Mouse (Mus musculus) forebrain, embryonic 14.5 days (tissue): ENCODE measurements at regions not wholly inside any gene's neighbourhood (a gene's known extent, or its start where the extent isn't known, plus 50 kb on each side); places are given as distances from the start of the nearest gene placed in this dataset.

Source experiments
- ATAC-seq: fragments of 200-750 bp; cut with Nextera tagmentation; 2 replicates; pipeline ENCODE4 v1.8.0; 2017; ENCODE audit warnings: mild to moderate bottlenecking, moderate library complexity
- DNase-seq: peaks from one replicate; pipeline ENCODE4 v3.0.0-alpha.2; 2015; ENCODE audit warnings: low spot score
- H3K27ac ChIP-seq: fragments of 300-500 bp; sonication (generic); 2 replicates; pipeline ENCODE4 v1.5.1; 2014; ENCODE audit warnings: low read depth, mild to moderate bottlenecking, control low read depth, low read length, moderate library complexity
- H3K27me3 ChIP-seq: fragments of 300-500 bp; sonication (generic); replicated peaks from 2 replicates; pipeline ENCODE4 v1.6.1; 2014; ENCODE audit warnings: low read length, control low read depth, mixed read lengths; ENCODE audit not compliant: control insufficient read depth, insufficient read depth
- H3K36me3 ChIP-seq: fragments of 300-500 bp; sonication (generic); 2 replicates; pipeline ENCODE4 v1.6.1; 2014; ENCODE audit warnings: low read length, control low read depth; ENCODE audit not compliant: control insufficient read depth, insufficient read depth
- H3K4me1 ChIP-seq: fragments of 300-500 bp; sonication (generic); 2 replicates; pipeline ENCODE4 v1.6.1; 2014; ENCODE audit warnings: antibody characterized with exemption, low read length, control low read depth; ENCODE audit not compliant: control insufficient read depth, insufficient read depth
- H3K4me2 ChIP-seq: fragments of 300-500 bp; sonication (generic); 2 replicates; pipeline ENCODE4 v1.6.1; 2014; ENCODE audit warnings: mild to moderate bottlenecking, control low read depth, low read length
- H3K4me3 ChIP-seq: fragments of 300-500 bp; sonication (generic); 2 replicates; pipeline ENCODE4 v1.5.1; 2014; ENCODE audit warnings: low read depth, low read length, control low read depth
- H3K9ac ChIP-seq: fragments of 300-500 bp; sonication (generic); 2 replicates; pipeline ENCODE4 v1.6.1; 2014; ENCODE audit warnings: mild to moderate bottlenecking, low read length, control low read depth, moderate library complexity
- H3K9me3 ChIP-seq: fragments of 300-500 bp; sonication (generic); replicated peaks from 2 replicates; pipeline ENCODE4 v1.6.1; 2016; ENCODE audit warnings: low read length, control low read depth, mixed read lengths; ENCODE audit not compliant: control insufficient read depth
- WGBS: fragments of 180-500 bp; shearing (Covaris S2); extraction: QIAGEN DNeasy Blood & Tissue Kit; methylation state at CpG from one replicate; pipeline ENCODE4 v1.1.7; 2014; 5-methylcytosine and 5-hydroxymethylcytosine counted together

DNA sequence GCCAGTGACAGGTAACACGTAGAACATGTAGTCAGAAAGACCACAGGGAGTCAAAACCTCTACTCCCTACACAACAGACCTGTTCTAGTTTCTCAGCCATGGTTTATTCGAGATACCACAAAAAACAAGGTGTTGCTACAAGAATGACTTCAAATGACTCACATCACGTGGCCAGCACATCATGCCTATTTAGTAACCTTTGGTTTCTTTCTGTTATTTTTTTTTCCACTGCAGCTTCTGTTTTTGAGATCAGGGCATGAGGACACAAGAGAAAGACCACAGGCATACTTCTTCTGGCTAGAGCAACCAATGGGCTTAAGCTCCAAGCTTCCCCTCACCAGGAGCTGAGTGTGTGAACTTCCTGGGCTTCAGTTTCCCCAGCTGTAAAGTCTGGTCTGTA lies 630.7 kb downstream of the Rnf144a start:
- Histone ChIP-seq H3K4me2 (no peak overlapping the region), H3K36me3 (no peaks in the 10 kb centered on the region), H3K9ac (no peak overlapping the region), H3K27ac (no peak overlapping the region), H3K4me3 (no peak overlapping the region), H3K9me3 (no peaks in the 10 kb centered on the region), H3K4me1 (no peaks in the 10 kb centered on the region), H3K27me3 (no peaks in the 10 kb centered on the region)
- 84% methylated on average over 3 of the region's 3 CpGs for whole genome bisulfite sequencing
- no peak for ATAC-seq
- no peak for DNase-seq

DNA sequence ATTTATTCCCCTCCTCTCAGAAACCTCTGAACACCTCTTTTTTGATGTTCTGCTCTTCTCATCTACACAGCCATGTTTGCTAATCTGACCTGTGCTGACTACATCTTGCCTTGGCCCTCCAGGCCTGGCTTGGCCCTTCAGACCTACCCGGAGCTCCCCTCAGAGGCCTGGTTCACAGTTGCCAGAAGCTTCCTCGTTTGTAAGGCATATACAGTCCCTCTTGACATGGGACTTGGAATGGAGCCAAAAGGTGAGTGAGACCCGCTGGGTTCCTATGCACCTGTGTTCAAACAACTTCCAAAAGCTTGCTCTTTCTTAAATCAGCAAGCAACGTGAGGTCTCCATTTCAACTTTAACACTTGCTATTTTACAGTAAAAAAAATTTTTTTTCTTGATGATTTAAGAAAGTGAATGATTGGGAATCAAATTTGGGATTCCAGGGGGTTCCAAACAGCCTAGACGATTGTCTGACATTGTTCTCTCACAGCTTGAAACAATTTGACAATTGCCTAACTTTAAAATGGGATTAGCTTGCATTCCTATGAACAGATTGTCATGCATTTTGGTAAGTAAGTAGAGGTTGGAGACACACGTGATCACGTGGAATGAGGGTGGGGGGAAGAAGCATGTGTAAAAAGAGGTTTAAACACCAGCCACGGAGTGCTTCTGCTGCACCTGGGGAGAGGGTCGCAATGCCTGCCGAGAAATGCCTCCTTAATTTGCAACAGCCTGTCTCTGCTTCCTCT lies 631.9 kb downstream of the Rnf144a start:
- no peaks in the 10 kb centered on the region for H3K4me1 ChIP-seq
- H3K4me3 ChIP-seq = no peak overlapping the region
- no peaks in the 10 kb centered on the region for H3K36me3 ChIP-seq
- H3K9ac ChIP-seq = no peak overlapping the region
- 43% methylated on average over 10 of the region's 10 CpGs for WGBS
- ATAC-seq (no peak), DNase-seq (no peak)
- no peak overlapping the region for H3K27ac ChIP-seq
- no peaks in the 10 kb centered on the region for H3K9me3 ChIP-seq
- no peak overlapping the region for H3K4me2 ChIP-seq
- no peaks in the 10 kb centered on the region for H3K27me3 ChIP-seq

DNA sequence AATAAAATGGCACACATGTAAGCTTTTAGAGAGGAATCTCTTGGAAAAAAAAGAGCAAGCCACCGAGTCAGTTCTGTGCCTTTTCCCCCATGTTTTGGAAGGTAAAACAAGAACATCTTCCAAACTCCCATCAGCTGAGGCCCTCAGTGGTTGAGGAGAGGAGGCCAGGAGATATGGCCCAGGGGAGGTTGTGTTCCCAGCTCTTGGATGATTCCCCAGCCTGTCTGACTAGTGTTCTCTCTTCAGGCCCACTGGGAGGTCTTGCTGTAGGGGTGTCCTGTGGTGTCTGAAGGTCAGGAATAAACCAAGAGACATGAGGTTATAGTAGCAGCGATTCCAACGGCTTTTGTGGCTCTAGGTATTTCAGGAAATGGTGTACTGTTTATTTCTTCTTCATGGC lies 643.2 kb downstream of the Rnf144a start:
- no peak for ATAC-seq
- no peaks in the 10 kb centered on the region for H3K9me3 ChIP-seq
- H3K9ac ChIP-seq = no peak overlapping the region

DNA sequence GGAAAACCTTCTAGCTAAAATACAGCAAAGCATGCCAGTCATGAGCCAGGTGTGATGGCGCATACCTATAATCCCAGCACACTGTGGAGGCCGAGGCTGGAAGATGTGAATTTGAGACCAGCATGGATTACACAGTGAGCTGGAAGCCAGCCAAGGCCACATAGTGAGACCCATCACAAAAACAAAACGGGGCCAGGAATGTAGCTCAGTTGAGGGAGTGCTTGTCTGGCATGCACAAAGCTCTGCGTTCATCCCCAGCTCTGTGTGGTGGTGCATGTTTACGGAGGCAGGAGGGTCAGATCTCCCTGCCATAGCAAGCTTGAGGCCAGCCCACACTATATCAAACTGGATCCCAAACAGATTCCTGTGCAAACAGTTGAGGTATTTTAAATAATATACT lies 646.4 kb downstream of the Rnf144a start:
- DNase-seq = peak; percentile 45
- ATAC-seq = no peak
- no peak overlapping the region for H3K4me3 ChIP-seq
- H3K9me3 ChIP-seq = no peaks in the 10 kb centered on the region
- no peak overlapping the region for H3K4me2 ChIP-seq
- no peaks in the 10 kb centered on the region for H3K36me3 ChIP-seq
- H3K27ac ChIP-seq = no peak overlapping the region
- H3K9ac ChIP-seq = no peak overlapping the region
- no peaks in the 10 kb centered on the region for H3K27me3 ChIP-seq
- peaks cover 3% of the 10 kb centered on the region; the same call in 1 of the 2 replicates for H3K4me1 ChIP-seq
- WGBS = 25% methylated on average over 5 of the region's 5 CpGs

More for the DNA sequence above, 643.2 kb downstream of the Rnf144a start:
- no peak overlapping the region for H3K4me2 ChIP-seq
- DNase-seq = no peak
- H3K27ac ChIP-seq = no peak overlapping the region
- H3K27me3 ChIP-seq = no peaks in the 10 kb centered on the region
- WGBS = 91% methylated on average over 3 of the region's 3 CpGs
- H3K4me3 ChIP-seq = no peak overlapping the region
- H3K4me1 ChIP-seq = peaks cover 3% of the 10 kb centered on the region; the same call in 1 of the 2 replicates
- no peaks in the 10 kb centered on the region for H3K36me3 ChIP-seq

DNA sequence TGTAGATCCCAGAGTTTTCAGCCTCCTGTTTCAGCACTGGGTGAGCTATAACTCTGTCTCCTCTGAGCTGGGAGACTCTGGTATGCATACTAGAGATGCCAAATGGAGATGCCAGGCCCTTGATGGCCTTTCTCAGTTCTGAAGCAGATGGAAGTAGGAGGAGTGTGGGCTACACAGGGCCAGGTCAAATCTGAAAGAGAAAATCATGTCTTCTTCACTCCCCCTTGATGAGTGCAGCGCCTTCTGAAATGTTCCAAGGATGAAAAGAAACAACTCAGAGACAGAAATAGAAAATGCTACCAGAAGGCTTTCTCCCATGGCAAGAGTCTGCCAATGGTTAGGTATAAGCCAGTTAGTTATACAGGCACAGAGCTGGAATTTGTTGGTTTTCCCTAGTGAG lies 652.0 kb downstream of the Rnf144a start:
- no peak overlapping the region for H3K4me2 ChIP-seq
- H3K9me3 ChIP-seq = no peaks in the 10 kb centered on the region
- no peak for DNase-seq
- no peak overlapping the region for H3K9ac ChIP-seq
- H3K27me3 ChIP-seq = no peaks in the 10 kb centered on the region
- no peak for ATAC-seq
- no peaks in the 10 kb centered on the region for H3K36me3 ChIP-seq
- H3K4me3 ChIP-seq = no peak overlapping the region
- WGBS = 93% methylated on average over 1 of the region's 1 CpGs
- no peaks in the 10 kb centered on the region for H3K4me1 ChIP-seq
- no peak overlapping the region for H3K27ac ChIP-seq

DNA sequence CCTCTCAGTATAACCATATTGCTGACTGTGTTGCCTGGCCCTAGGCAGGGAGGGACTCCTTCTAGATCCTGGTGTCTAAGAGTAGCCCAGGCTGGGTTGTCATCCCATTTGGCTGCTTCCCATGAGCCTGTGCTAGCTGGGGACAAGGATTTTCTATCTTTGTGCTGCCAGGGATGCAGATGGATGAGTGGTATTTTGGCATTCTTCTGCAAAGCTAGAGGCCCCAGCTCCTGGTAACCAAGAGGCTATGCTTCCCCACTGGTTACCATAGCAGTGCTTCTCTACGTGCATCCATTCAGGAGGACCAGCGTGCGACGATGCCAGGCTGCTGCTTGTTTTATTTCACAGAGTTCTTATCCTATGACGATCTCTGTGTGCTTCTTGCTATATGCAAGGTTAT lies 658.0 kb downstream of the Rnf144a start:
- ATAC-seq (no peak), DNase-seq (no peak)
- H3K4me3 ChIP-seq = no peak overlapping the region
- no peak overlapping the region for H3K9ac ChIP-seq
- H3K4me2 ChIP-seq = no peak overlapping the region
- H3K27ac ChIP-seq = no peak overlapping the region
- H3K36me3 ChIP-seq = no peaks in the 10 kb centered on the region
- no peaks in the 10 kb centered on the region for H3K4me1 ChIP-seq
- H3K9me3 ChIP-seq = no peaks in the 10 kb centered on the region
- WGBS = 85% methylated on average over 5 of the region's 5 CpGs
- H3K27me3 ChIP-seq = no peaks in the 10 kb centered on the region

DNA sequence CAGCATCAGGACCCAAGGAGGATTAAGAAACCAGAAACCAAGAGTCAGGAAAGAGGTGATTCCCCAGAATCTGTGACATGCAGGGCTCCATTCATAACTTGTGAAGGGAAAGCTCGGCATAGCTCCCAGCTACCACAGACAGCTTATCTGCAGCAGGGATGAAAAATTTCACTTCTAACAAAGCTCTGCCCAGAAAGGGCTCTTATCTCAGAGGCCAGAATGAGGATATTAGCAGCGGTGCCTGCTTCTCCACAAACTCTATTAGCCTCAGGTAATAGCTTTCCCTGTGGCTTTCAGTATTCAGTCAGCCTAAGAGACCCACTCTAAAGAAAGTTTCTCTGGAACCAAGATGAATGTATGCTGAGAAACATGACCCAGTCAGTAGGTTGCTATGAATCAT lies 636.9 kb upstream of the Id2 start:
- no peaks in the 10 kb centered on the region for H3K27me3 ChIP-seq
- 69% methylated on average over 2 of the region's 2 CpGs for WGBS
- H3K4me2 ChIP-seq = no peak overlapping the region
- ATAC-seq (no peak), DNase-seq (no peak)
- no peak overlapping the region for H3K9ac ChIP-seq
- H3K4me3 ChIP-seq = no peak overlapping the region
- H3K36me3 ChIP-seq = no peaks in the 10 kb centered on the region
- H3K9me3 ChIP-seq = no peaks in the 10 kb centered on the region
- H3K4me1 ChIP-seq = no peaks in the 10 kb centered on the region
- H3K27ac ChIP-seq = no peak overlapping the region

DNA sequence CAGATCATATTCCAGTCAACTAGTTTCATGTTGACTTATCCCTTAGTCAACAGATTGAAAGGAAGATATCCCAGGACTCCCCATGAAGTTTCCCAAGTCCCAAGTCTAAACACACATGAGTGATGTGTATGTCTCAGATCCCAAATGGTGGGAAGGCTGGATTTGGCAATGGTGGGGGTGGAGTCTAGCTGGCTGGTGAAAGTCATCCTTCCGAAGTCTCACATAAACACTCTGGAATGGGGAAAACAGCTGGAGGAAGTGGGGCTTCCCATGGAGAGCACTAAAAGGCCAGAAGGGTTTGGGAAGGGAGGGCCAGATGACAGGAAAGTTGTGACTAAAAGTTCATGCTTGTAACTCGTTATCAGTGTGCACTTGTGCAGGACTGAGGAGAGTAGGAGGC lies 628.8 kb upstream of the Id2 start:
- H3K36me3 ChIP-seq = no peaks in the 10 kb centered on the region
- H3K27me3 ChIP-seq = no peaks in the 10 kb centered on the region
- H3K9me3 ChIP-seq = no peaks in the 10 kb centered on the region
- no peak overlapping the region for H3K4me3 ChIP-seq
- no peak overlapping the region for H3K9ac ChIP-seq
- ATAC-seq (no peak), DNase-seq (no peak)
- H3K4me2 ChIP-seq = no peak overlapping the region
- WGBS = 57% methylated on average over 2 of the region's 2 CpGs
- no peaks in the 10 kb centered on the region for H3K4me1 ChIP-seq
- H3K27ac ChIP-seq = no peak overlapping the region

DNA sequence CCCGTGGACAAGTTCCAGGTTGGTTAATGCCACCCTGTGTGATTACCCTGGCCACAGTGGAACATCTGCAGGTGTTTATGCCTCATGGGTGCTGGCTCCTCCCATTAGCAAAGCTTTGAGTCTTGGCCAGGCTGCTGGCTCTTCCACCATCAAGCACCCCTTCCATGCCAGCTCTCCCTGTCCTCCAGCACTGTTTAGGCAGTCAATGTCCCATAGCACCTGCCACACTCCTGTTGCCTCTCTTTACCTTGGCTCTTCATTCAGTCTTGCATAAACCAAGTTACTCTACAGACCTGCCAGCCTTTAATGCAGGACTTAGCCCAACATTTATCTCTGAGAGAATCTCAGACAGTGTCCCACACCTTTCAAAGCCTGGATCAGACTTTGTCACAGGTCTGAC lies 614.2 kb upstream of the Id2 start:
- no peak for DNase-seq
- Histone ChIP-seq H3K27me3 (no peaks in the 10 kb centered on the region; the same call in 1 of the 2 replicates), H3K27ac (no peak overlapping the region), H3K4me1 (no peaks in the 10 kb centered on the region), H3K4me3 (no peak overlapping the region), H3K36me3 (no peaks in the 10 kb centered on the region), H3K4me2 (no peak overlapping the region), H3K9me3 (no peaks in the 10 kb centered on the region), H3K9ac (no peak overlapping the region)
- WGBS = 96% methylated on average over 1 of the region's 1 CpGs
- no peak for ATAC-seq
